Mouse (Mus musculus) cerebellum, adult 2 months (tissue): ENCODE results near the gene Rad51b.

Source experiments
- CTCF ChIP-seq: fragments of 200-500 bp; IDR thresholded peaks from 2 replicates; pipeline ENCODE4 v1.5.1; 2011; ENCODE audit warnings: low read depth, mild to moderate bottlenecking, control low read depth, low read length, moderate library complexity, borderline replicate concordance; ENCODE audit not compliant: insufficient read depth
- POLR2A ChIP-seq: fragments of 200-500 bp; IDR thresholded peaks from 2 replicates; pipeline ENCODE4 v1.6.1; 2011; ENCODE audit warnings: low read length, control low read depth, borderline replicate concordance; ENCODE audit not compliant: insufficient read depth

DNA sequence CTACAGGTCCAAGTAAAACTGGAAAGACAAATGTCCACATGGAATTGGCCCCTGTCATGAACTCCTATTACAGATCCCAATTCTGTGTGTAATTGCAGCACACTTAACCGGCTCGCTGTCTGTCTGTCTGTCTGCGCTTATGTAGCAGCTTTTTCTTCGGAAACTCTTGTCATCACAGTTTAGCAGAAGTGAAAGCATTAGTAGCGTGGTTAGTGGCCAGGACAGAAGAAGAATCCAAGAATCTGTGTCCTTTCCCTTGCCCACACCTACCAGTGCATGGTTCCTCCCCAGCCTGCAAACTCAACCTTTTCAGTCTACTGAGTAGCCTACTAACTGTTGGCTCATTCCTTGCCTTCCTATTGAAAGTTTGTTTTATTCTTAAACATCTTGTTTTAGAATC, 345.6 kb downstream of the Rad51b start:
- TF ChIP-seq CTCF: no peak
- TF ChIP-seq POLR2A: no peak
